Mouse (Mus musculus) left cerebral cortex, postnatal 4 days (tissue): ENCODE results near the gene Atp5f1. TPM values are rescaled to one million over a fixed set of nuclear protein-coding genes. Genes with fewer than 3 reads are reported as not detected.

Experiments
- DNase-seq: peaks from one replicate; pipeline ENCODE4 v3.0.0-alpha.2; 2022
- intact Hi-C: fragments of 180-260 bp; cut with DNase I; formaldehyde crosslinking; loops from one replicate; pipeline ENCODE4 v1.15.1; 2025
- total RNA-seq, 2 experiments: library from RNA; stranded (reverse); gene quantifications; 2 replicates each; pipeline ENCODE4 v1.2.3; 2021

Atp5f1 gene
- total RNA-seq, 2 experiments from 2014 or later, result 255 TPM

GRCm38 (mm10) chr3:105904213-105904612 is 55.7 kb downstream of the Atp5f1 start:
- intact Hi-C loops, result loop anchor here (5.0 kb wide), 1 partner anchor 232 kb away; no protein-coding TSS in a partner anchor
- no peak for DNase-seq

- intact Hi-C loops, result loop anchor here (5.0 kb wide), 1 partner anchor 229 kb away; no protein-coding TSS in a partner anchor
- DNase-seq, result no peak
Observed at GRCm38 (mm10) chr3:105901468-105901867, 58.4 kb downstream of the Atp5f1 start.

GRCm38 (mm10) chr3:105900716-105901115 is 59.2 kb downstream of the Atp5f1 start:
- intact Hi-C loops, result loop anchor here (5.0 kb wide), 1 partner anchor 228 kb away; no protein-coding TSS in a partner anchor
- no peak for DNase-seq

- intact Hi-C loops, result loop anchor here (5.0 kb wide), 1 partner anchor 228 kb away; no protein-coding TSS in a partner anchor
- no peak for DNase-seq
Observed at GRCm38 (mm10) chr3:105900266-105900665, 59.6 kb downstream of the Atp5f1 start.

GRCm38 (mm10) chr3:105899394-105900147 is 60.3 kb downstream of the Atp5f1 start:
- intact Hi-C loops, result loop anchor here (5.0 kb wide), 2 partner anchors 212 to 227 kb away; partner anchors contain the start of gene Ddx20
- DNase-seq, result peak; percentile 82

GRCm38 (mm10) chr3:105898861-105899260 is 61.0 kb downstream of the Atp5f1 start:
- DNase-seq, result no peak
- intact Hi-C loops, result loop anchor here (5.0 kb wide), 1 partner anchor 212 kb away; the partner anchor contains the start of gene Ddx20

GRCm38 (mm10) chr3:105898325-105898724 is 61.6 kb downstream of the Atp5f1 start:
- DNase-seq, result no peak
- intact Hi-C loops, result loop anchor here (5.0 kb wide), 1 partner anchor 211 kb away; the partner anchor contains the start of gene Ddx20

- intact Hi-C loops, result loop anchor here (5.0 kb wide), 1 partner anchor 210 kb away; the partner anchor contains the start of gene Ddx20
Observed at GRCm38 (mm10) chr3:105896811-105897210, 63.1 kb downstream of the Atp5f1 start.

DNA sequence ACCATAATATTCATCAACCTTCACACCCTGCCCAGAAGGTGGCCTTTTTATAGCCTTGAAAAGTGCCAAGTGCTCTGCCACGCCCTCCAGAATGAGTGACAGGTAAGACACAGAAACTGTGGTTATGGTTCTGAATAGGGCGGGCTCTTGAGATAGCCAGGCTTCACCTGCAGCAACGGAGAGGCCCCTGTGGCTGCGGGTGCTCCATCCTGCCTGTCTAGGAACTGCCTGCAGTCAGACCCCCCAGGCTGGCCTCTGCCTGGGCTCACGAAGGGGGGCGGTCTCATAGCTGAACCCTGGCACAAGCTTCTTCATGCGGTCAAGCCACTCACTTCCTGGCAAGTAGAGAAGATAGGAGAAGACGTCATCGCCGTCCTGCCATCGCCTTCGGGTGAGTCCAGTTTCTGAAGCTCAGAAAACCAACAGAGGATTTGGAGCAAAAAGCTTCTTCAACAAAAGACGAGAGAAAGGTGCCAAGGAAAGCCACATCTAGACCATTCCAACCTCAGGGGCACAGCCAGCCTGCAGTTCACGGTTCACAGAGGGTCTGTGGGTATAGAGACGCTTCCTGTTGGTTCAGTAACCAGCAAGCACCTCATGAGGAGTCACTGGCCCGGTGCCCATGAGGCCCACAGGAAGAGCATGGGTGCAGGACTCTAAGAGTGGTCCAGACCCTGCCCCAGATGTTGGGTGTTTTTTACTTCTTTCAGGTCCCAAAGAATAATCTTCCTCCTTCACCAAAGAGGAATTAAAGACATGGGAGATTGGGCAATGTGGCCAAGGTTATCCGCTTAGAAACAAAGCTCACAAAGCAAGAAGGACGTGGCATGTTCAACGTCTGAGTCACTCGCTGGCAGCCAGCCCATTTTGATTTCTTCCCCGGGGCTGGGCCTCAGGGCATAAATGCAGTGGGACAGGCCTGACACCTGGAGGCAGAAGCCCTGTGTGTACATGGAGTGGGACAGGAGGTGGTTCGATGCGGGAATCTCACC is 65.0 kb downstream of the Atp5f1 start:
- peak; percentile 70 for DNase-seq
- intact Hi-C loops, result loop anchor here (5.0 kb wide), 1 partner anchor 208 kb away; the partner anchor contains the start of gene Ddx20

More at GRCm38 (mm10) chr3:105896811-105897210, 63.1 kb downstream of the Atp5f1 start:
- DNase-seq, result no peak

DNA sequence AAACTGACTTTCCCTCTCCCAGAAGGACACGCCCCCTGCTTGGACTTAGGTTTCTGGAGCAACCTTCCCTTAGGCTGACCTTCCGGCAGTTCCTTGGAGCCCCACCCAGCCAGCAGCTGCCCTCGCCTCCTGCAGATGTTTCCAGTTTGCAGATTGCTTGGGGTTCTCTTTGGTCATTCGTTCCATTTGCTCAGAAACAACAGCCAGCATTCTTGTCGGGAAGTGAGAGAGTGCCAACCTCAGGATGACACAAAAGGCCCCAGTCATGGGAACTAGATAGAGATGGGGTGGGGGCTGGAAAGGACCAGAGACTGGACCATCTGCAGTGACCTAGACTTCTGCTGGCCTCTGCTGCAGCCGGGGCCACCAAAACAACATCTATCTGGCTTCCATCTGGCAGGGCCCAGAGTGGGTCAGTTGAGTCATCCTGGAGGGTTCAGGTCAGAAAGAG is 65.9 kb downstream of the Atp5f1 start:
- intact Hi-C loops, result no loop called here
- DNase-seq, result no peak

Other genes starting within 250 kb of the Atp5f1 start
- 10 to 100 TPM; 73.0 to 84.9 TPM for gene Rap1a, start 158.8 kb downstream of the Atp5f1 start, total RNA-seq
- gene Adora3, start 89.2 kb downstream of the Atp5f1 start, total RNA-seq, result under 1 TPM; 0.28 to 0.36 TPM
- not detected for gene Tmigd3, start 89.2 kb downstream of the Atp5f1 start, total RNA-seq
- under 1 TPM; 0.56 to 0.64 TPM for gene I830077J02Rik, start 27.4 kb downstream of the Atp5f1 start, total RNA-seq
- gene Wdr77, start 730 bp downstream of the Atp5f1 start, total RNA-seq, result 10 to 100 TPM; 61.2 to 70.2 TPM
- 1 to 10 TPM; 3.2 to 3.8 TPM for gene Ovgp1, start 13.6 kb upstream of the Atp5f1 start, total RNA-seq
- gene Pifo, start 54.5 kb upstream of the Atp5f1 start, total RNA-seq, result under 1 TPM; 0.54 to 0.58 TPM
- not detected for gene Chil5, start 72.7 kb upstream of the Atp5f1 start, total RNA-seq
- gene Chia1, start 153.1 kb upstream of the Atp5f1 start, total RNA-seq, result under 1 TPM; 0.28 to 0.38 TPM
- gene Chil3, start 207.5 kb upstream of the Atp5f1 start, total RNA-seq, result not detected